Mouse (Mus musculus): ENCODE results near the gene Ddx39.

Ddx39 gene

DNA sequence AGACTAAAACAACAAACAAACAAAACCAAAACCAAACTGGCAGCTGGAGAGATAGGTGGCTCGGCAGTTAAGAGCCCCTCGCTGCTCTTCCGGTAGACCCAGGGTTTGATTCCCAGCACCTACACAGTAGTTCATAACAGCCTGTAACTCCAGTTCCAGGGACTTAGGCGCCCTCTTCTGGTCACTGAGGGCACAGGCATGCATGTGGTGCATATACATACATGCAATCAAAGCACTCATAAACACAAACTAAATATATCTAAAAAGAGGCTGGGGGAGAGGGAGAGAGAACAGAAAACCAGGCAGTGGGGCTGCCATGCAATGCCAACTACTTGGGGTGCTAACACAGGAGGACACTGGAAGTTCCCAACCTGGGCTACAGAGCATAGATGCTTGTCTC, 22.4 kb downstream of the Ddx39 start:
- in situ Hi-C loops (cut with MseI, MboI) = no loop called here

DNA sequence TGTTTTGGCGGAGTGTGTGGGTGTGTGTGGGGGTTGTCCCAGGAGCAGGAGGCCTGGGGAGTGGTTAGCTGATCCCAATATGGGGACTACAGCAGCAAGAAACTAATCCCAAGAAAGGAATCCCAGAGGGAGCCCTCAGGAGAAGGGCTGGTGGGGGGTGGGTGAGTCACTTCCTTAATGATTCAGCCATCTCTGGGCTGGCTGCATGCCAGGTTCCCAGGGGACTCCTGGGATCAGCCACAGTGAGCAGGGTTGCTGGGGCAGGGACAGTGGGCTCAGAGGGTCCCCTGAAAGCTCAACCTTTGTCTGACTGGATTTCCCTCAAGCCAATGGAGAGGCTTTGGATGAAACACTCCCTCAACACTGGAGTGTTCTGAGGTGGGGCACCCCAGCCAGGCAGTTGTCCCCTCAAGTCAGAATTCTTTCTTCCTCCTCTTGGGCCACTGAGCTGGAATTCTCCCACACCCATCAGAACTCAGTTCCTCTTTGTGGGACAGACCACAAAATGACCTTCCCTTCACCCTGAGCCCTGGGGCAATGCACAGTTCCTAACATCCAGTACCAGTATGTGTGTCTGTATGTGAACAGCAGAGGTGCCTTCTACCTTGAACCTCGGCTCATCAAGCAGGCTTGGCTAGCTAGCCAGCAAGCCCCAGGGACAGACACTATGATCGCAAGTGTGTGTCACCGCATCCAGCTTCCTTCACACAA, 23.0 kb downstream of the Ddx39 start:
- in situ Hi-C loops (cut with MseI, MboI) = no loop called here

DNA sequence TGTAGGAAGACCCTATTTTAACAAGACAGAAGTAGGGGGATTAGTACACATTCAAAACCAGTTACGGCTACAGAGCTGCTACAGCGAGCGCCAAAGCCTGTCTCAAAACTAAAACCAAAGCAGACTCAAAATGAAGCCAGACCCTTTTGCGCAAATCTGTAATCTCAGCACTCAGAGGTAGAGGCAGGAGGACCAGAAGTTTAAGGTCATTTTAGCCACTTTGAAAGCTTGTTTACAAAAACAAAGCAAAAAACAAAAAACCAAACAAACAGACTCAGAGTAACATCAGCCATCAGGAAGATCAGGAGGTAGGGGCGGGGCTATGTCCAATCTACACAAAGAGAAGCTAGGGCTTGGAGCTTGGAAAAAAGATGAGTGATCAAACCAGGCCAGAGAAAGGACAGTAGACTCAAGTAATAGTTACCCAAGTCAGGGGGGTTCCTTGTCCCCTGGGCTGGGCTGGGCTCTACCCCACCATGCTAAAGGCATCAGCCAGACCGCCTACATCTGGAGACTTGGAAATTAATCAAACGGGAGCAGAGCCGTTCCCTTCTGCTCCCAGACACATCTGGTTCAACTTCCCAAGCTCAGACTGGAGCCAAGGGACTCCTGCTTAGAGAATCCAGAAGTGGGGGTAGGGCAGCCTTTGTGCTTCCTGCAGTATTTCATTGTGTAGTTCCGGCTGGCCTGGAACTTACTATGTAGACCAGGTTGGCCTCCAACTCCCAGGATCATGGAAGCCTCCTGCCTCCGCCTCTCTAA, 24.2 kb downstream of the Ddx39 start:
- in situ Hi-C loops (cut with MseI, MboI) = no loop called here

DNA sequence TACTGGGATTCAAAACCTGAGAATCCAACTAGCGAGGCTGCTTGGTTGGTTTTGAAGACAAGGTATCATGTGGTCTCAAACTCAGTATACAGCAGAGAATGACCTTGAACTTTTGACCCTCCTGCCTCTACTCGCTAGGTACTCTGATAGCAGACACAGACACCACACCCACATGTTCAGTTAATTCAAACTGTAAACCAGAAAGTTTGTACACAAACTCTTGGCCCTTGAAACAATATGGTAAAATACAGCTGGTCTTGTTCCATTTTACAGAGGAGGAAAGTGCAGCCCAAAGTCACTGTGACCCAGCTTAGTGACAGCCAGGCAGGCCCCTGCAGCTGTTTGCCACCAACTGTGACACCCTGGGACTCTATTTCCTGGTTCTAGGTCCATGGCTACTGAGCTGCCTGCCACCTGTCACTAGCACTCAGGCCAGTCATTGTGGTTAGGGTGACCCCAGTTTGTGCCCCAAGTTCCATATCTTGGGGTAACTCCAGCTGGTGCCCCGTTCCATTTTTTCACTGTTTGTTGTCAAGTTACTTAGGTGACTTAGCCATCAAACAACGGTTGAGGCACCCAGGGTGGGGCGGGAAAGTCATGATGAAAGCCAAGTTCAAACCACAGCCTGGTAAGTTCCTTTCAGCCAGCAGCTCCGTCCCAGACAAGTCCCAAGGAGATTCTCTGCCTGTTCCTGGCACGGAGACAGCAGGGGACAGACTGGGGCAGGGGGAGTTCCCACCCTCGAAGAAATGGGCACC, 24.9 kb downstream of the Ddx39 start:
- in situ Hi-C loops (cut with MseI, MboI) = no loop called here

DNA sequence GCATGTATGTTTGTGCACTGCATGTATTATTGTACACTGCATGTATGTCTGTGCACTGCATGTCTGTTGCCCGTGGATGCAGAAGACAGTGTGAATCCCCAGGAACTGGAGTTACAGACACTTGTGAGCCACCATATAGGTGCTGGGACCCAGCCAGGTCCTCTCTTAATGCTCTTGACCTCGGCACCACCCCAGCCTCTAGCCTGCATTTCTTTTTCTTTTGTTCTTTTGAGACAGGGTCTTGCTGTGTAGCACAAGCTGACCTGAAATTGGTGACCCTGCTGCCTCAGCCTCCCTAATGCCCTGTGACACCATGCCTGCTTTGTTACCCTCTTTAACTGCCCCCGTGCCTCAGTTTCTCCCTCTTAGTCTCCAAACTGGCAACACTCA, 25.6 kb downstream of the Ddx39 start:
- in situ Hi-C loops (cut with MseI, MboI) = no loop called here

DNA sequence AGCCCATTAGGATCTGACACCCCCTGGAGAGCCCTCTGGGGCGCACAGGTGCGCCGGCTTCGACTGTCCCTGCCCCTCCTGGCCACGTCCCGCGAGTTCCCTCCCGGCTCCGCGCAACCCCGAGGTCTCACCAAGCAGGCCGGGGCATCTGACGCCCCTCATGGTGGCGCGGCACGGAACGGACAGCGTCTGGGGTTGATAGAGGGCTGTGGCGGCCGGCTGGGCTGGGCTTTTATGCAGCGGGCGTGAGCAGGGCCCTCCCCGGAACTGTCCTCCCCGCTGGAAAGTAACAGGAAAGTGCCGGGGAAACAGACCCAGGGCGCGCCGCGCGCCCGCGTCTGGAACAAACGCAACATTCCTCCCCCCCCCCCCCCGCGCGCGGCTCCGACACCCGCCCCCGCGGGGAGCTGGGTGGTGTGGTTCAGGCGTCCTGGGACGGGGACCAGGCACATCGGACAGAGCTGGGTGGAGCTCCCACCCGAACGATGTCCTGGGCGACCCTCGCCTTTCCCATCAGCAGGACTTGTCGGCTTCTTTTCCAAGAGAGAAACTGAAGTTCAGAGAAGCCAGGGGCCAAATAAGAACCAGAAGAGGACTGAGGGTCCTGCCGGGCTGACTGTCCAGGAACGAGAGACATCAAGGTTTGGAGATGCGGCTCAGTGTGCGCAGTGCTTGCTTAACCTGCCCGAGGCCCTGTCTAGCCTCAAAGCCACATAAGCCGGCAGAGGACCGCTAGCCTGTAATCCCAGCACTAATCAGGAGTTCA, 26.2 kb downstream of the Ddx39 start, which contains the start of gene Adgre5:
Gene Adgre5, minus strand, starts transcription at position 351 of the 766 bp plus-strand sequence.
- in situ Hi-C loops (cut with MseI, MboI) = no loop called here

DNA sequence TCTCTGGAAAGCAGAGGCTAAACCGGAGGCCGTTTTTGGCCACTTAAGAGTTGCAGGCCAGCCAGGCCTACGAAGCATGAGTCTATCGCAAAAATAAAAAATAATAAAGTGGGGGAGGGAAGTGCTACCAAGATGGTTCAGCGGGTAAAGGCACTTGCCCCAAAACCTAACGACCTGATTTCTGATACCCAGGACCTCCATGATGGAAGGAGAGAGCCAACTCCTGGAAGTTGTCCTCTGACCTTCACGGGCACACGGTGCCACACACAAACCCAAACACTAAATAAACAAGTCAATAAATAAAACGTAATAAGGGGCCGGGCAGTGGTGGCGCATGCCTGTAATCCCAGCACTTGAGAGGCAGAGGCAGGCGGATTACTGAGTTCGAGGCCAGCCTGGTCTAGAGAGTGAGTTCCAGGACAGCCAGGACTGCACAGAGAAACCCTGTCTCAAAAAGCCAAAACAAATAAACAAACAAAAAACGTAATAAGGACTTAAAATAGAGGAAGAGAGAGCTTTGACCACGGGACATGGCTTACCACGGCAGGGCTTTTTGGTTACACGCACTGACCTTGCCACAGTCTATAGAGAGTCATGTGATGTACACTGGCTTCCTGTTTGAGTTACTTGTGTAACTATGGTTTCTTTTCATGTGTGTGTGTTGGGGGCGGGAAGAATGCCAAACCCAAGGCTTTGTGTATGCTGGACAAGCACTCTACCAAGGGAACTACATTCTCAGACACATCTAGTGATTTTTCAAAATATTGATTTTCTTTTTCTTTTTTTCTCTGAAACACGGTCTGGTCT, 27.1 kb downstream of the Ddx39 start:
- in situ Hi-C loops (cut with MseI, MboI) = no loop called here

DNA sequence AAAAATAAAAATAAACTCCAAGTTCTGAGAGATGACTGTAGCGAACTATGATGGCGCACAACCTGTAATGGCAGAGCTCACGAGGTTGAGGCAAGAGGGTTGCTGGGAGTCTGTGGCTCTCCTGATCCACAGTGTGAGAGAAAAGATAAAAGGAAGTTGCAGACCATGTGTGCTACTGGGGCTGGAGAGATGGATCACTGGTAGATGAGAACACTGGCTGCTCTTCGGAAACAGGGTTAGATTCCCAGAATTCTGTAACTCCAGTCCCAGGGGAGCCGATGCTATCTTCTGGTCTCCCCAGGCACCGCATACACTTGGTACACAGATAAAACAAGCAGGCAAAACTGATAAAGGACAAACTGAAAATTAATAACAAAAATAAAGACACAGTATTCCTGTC, 28.0 kb downstream of the Ddx39 start:
- in situ Hi-C loops (cut with MseI, MboI) = no loop called here

DNA sequence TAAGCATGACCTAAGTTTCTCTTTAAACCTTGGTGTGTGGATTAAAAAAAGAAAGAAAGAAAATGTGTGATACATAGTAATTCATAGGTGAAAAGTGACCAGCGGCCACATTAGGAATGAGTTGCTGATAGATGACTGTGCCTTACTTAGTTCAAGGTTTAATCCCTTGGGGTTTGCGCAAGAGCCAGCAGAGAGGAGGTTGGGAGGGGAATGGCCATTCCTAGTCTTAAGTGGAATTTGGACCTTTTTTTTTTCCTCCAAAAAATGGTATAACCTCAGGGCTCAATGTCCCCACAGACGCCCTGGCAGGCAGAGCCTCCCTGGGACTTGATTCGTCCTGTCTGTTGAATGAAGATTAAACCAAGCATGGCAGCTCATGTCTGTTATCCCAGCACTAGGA, 29.1 kb downstream of the Ddx39 start:
- in situ Hi-C loops (cut with MseI, MboI) = no loop called here

DNA sequence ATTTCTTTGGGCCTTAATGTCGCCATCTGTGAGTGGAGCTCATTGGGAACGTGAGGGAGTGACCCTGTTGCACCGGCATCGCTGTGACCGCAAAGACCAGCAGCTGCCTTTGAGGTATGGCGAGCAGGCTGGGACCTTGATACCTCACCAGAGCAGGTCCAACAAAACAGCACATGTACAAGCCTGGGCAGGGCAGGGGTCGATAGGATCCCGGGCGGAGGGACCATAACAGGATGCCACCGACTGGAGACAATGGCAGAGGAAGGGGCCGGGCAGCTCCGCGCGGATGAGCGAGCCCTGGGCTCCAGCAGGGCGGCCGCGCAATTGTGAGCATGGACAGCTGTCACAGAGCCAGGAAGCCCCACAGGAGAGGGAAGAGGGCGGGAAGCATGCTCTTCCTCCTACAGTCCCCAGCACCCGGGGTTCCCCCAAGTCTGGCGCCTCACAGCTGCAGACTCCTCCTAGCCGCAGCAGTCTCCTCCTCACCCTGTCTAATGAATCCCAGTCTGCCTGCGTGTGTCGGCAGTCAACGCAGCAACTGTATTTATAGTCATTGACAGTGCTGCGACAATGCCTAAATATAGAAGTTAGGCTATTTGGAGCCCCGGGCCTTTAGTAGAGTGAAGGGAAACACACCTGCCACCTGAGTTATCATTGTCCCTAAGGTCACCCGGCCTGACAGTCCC, 32.8 kb downstream of the Ddx39 start:
- in situ Hi-C loops (cut with MseI, MboI) = no loop called here

DNA sequence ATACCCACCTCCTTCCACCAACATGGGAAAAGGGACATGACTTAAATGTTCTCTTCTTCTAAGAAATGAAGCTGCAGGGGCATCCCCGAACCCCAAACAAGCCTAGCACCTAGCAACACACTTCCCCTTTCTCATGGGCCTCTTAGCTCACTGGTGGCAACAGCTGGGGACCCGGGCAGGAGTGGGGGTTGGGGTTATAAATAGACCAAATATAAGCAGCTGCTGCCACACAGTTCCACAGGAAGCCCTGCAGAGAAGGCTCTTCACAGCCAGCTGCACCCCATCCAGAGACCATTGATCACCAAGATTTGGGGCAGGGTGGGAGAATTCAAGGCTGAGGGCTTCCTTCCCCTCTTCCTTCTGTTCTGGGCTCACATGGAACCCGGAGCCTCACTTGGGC, 33.7 kb downstream of the Ddx39 start:
- in situ Hi-C loops (cut with MseI, MboI) = no loop called here

DNA sequence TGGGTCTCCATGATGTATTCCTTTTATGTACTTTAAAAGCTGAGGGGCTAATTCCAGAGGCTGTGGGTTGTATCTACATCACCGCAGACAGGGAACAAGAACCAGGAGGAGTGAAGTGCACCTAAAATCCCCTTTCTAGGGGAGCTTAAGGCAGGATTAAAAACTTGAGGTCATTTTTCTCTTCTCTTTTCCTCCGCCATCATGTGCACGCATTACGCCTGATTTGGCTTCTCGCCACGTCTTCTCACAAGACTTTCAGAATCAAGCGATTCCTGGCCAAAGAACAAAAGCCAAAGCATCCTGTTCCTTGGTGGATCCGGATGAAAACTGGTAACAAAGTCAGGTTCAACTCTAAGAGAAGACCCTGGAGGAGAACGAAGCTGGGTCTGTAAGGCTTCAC, 34.3 kb downstream of the Ddx39 start:
- in situ Hi-C loops (cut with MseI, MboI) = no loop called here

DNA sequence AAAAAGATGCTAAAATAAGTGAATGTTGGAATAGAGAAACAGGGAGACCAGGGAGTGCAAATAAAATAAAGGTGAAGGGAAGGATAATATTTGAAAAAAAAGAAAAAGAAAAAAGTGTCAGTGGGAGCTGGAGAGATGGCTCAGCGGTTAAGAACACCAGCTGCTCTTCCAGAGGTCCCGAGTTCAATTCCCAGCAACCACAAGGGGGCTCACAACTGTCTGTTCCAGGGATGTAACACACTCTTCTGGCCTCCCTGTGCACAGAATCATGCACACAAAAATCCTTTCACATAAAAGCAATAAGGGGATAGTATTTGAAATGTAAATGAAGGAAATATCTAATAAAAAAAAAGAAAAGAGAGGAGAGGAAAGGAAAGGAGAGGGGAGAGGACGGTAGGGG, 39.2 kb downstream of the Ddx39 start:
- in situ Hi-C loops (cut with MseI, MboI) = no loop called here

DNA sequence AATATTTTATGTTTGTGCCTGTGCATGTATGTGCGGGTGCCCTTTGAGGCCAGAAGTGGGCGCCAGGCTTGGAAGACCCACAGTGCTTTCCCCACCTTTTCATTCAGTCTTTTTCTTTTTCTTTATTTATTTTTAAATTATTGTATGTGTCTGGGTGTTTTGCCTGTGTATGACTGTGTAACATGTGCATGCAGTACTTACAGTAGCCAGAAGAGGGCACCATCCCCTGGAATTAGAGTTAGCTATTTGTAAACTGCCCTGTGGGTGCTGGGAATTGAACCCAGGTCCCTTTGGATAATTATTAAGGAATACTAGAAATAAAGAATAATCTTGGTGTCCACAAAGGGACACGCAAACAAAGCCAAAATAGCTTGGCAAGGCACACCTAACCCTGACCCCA, 41.3 kb downstream of the Ddx39 start:
- in situ Hi-C loops (cut with MseI, MboI) = no loop called here

DNA sequence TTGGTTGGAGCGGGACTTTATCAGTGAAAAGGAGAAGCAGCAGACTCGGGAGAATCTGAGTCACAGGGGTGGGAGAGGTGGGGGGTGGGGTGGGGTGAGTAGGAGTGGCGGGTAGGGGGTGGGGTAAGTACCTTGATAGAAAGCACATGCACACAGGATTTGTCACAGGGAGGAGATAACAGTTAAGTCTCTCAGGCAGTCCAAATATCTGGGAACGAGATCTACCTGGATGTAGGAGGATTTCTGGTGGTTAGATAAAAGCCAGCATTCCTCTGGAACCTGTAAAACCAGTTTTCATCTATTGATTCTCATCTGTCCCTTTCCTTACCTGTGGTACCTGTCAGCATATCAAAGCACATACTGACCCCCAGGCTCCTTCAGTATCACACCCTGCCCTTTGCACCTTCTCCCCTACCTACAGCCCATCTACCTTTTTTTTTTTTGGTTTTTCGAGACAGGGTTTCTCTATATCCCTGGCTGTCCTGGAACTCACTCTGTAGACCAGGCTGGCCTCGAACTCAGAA, 42.2 kb downstream of the Ddx39 start:
- in situ Hi-C loops (cut with MseI, MboI) = no loop called here

DNA sequence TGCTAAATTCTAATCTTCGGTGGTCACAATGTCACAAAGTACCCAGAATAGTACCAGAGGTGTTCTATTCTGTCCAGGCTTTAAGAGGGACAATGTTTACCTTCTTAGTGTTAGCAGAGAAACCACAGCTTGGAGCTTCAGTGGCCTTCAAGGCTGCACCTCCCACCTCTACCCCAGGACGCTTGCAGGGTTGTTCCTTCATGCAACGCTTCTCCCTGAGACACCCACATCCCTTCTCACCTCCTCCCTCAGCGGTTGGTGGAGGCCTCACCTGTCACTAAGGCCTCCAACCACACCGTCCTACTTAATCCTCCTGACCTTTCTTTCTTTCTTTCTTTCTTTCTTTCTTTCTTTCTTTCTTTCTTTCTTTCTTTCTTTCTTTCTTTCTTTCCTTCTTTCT, 43.3 kb downstream of the Ddx39 start:
- in situ Hi-C loops (cut with MseI, MboI) = no loop called here

DNA sequence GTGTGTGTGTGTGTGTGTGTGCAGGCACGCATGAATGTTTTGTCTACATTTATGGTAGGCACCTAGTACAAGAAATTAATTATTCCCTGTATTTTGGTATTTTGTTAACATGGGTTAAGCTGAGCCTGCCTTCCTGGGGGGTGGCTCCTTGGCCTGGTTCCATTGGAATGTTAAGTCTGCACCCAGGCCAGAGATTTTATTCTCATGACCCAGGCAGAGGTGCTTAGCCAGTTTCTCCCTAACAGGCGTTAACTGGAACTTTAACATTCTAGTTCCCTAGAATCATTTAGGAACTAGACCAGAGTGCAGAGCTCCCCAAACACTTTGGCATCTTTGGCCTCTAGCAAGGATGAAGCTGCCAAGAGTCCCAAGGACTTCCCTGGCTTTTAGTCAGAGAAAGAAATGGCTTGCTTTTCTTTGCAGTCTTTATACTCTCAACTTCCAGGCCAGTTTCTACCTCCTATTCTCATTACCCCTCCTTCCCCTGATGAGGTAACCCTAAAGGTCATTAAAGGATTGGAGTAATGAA, 44.3 kb downstream of the Ddx39 start:
- in situ Hi-C loops (cut with MseI, MboI) = no loop called here

DNA sequence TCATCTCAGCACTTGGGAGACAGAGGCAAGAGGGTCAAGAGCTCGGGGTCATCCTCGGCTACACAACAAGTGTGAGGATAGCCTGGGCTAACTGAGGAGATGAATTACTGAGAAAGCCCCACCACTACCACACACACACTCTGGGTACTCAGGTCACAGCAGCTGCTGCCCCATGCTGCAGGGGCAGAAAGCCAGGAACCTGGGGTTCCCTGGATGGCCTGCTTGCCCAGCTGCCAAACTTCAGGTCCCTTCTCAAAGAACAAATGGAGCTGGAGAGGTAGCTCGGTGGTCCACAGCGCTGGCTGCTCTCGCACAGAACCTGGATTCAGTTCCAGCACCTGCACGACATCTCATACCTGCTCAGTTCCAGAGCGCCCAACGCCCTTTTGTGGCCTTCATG, 49.1 kb downstream of the Ddx39 start:
- in situ Hi-C loops (cut with MseI, MboI) = no loop called here

DNA sequence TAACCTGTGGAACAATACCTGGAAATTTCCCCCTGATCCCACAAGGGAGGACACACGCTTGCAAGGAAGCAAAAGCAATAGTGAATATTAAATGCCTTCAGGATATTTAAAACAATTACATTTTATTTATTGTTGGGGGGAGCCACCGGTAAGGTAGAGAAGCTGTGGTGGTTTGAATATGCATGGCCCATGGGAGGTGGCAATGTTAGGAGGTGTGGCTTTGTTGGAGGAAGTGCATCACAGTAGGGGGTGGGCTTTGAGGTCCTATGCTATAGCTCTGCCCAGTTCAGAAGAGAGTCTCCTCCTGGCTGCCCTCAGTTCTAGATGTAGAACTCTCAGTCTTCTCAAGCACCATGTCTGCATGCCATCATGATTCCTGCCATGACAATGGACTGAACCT, 49.7 kb downstream of the Ddx39 start:
- in situ Hi-C loops (cut with MseI, MboI) = no loop called here

DNA sequence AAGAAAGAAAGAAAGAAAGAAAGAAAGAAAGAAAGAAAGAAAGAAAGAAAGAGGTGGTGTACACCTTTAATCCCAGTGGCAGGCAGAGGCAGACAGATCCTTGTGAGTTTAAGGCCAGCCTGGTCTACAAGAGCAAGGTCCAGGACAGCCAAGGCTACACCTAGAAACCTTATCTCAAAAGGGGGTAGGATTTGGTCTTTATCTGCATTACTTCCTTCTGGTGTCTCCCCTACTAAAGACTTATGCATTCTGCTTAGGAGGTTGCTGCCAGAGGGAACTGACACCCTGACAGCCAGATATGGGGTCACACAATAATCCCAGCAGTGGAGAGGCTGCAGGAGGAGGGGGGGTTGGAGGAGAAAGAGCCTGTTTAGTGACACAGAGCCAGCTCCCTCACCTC, 50.7 kb downstream of the Ddx39 start:
- in situ Hi-C loops (cut with MseI, MboI) = no loop called here
